16 mouse cellular contexts compared by ENCODE assay signal in the genomic region with DNA sequence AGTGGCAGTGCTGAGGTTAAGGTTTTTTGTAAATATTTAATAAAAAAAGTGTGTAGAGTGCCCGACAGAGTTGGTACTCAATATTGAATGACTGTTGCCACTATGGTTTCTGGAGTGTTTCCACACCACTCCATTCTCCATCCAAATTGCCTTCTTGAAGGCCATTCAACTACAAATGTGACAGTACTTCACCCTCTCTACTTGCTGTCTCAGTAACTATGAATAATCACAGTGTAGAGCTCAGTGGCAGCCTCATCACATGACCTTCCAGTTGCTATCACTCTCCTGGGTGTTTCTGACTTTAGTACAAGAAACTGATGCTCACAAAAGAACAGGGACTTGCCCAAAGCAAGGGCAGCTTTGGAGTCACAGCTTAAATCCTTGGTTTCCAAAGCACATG.
"Had no signal": no experiment of that assay in that cellular context is flagged by ENCODE, and none has a peak within 500 bp of the region (broad histone marks: within the 10 kb centered on the region; RNA-seq: fewer than 3 reads in every experiment).

No protein-coding gene starts in this region.

- H3K9ac ChIP-seq: kidney, embryonic 15.5 days; limb, embryonic 12.5 days; limb, embryonic 15.5 days; liver, embryonic 14.5 days; liver, postnatal 0 days; midbrain, embryonic 13.5 days had no signal

- H3K36me3 ChIP-seq: kidney, embryonic 15.5 days; limb, embryonic 12.5 days; limb, embryonic 15.5 days; midbrain, embryonic 13.5 days had no signal

- H3K9me3 ChIP-seq: kidney, embryonic 15.5 days; limb, embryonic 12.5 days; limb, embryonic 15.5 days; midbrain, embryonic 13.5 days had no signal

- H3K4me2 ChIP-seq: kidney, embryonic 15.5 days; limb, embryonic 12.5 days; limb, embryonic 15.5 days; liver, embryonic 11.5 days; midbrain, embryonic 13.5 days had no signal

- H3K4me3 ChIP-seq: kidney, embryonic 15.5 days; limb, embryonic 12.5 days; limb, embryonic 15.5 days; midbrain, embryonic 13.5 days had no signal

- H3K4me1 ChIP-seq: midbrain, embryonic 13.5 days had no signal

- ATAC-seq: intestine, postnatal 0 days; liver, postnatal 0 days; midbrain, embryonic 13.5 days; midbrain, embryonic 16.5 days had no signal

- DNase-seq: kidney, adult 8-10 months; kidney, postnatal 10 days; kidney, postnatal 36 days; left cerebral cortex, postnatal 4 days; liver, postnatal 0 days; thymus, adult 18-20 months; thymus, postnatal 36 days had no signal

- H3K27ac ChIP-seq: kidney, embryonic 15.5 days; limb, embryonic 12.5 days; limb, embryonic 15.5 days; liver, embryonic 14.5 days; macrophage; midbrain, embryonic 13.5 days had no signal

- H3K27me3 ChIP-seq: kidney, embryonic 15.5 days; limb, embryonic 12.5 days; limb, embryonic 15.5 days; midbrain, embryonic 13.5 days had no signal
